Mouse (Mus musculus): ENCODE data around the gene Fchsd2. TPM values are rescaled to one million over a fixed set of nuclear protein-coding genes. Genes with fewer than 3 reads are reported as not detected.

Gene Fchsd2
- total RNA-seq (2023) = 100 to 1,000 TPM in 1 of 2 experiments, 10 to 100 TPM in 1; 99.2 to 128 TPM

DNA sequence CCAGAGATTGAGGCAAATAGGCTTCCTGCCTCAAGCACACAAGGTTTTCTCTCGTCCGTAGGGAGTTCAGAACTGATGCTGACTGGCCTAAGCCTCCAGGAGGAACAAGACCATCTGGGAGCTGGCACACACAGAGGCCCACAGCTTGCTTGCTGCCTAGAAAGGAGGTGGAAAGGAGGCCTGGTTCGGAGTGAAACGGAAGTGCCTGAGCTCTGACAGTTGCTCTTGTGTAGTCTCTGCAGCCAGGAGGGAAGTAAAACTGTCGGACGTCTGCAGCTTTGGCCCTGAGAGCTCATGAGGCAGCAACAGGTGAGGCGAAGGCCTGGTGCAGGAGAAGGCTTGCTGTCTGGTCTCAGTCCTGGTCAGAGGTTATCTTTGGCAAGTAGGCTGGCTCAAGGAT, at the start of gene Fchsd2:
Gene Fchsd2, plus strand, starts transcription at position 246 of the 400 bp plus-strand sequence.

DNA sequence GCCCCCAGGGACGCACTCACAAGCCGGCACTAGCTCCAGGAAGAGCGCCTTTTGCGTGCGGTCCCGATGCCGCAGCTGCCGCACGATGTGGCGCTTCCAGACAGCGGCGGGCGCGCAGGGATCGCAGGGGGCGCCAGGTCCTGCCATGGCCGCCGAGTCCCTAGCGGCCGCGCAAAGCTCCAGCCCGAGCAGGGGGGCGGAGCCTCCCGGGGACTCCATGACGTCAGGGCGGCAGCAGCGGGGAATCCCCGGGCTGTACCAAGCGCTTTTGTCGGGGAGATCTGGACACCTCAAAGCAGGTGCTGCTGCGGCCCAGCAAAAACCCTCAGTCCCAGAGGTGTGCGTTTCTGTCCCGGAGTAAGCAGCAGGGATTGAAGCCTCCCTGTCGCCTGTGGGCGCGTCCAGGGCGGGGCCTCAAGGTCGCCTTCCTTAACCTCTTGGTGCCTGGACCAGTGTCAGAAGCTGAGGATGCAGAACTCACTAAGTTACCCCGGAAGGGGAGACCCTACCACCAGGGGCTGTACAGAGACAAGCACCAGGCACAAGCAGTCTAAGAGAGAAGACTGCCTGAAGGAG, 209.3 kb downstream of the Fchsd2 start, which contains the start of gene Atg16l2:
Gene Atg16l2, minus strand, starts transcription at position 371 of the 576 bp plus-strand sequence.

DNA sequence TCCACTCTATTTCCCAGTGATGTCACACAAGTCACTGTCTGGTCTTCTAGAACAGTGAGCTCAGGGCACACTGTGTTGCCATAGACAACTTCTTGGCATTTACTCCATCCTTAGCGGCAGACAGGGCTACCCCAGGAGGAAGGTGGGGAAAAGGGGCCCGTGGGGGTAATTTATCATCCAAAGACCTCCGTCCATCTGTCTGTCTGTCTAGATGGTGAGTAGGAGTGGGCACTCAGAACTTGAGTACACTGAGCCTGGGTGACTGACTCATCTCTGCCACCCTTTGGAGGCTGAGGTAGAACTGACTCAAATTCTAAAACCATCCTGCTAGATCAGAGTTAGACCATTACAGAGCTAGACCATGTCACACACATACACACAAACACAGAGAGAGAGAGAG, 224.4 kb downstream of the Fchsd2 start, which contains the start of gene Stard10:
Gene Stard10, plus strand, starts transcription at position 73 of the 400 bp plus-strand sequence.

Other genes with a start within 250 kb of the Fchsd2 start
- gene Relt, start 229.4 kb upstream of the Fchsd2 start, total RNA-seq (2023) = 10 to 100 TPM; 35.2 to 41.3 TPM
- under 1 TPM; 0.09 to 0.20 TPM for gene Arhgef17, start 160.8 kb upstream of the Fchsd2 start, total RNA-seq (2023)
- 1 to 10 TPM in 1 of 2 experiments, under 1 TPM in 1; 0.38 to 1.9 TPM for gene P2ry6, start 118.2 kb upstream of the Fchsd2 start, total RNA-seq (2023)
- gene P2ry2, start 80.0 kb upstream of the Fchsd2 start, total RNA-seq (2023) = 1 to 10 TPM in 1 of 2 experiments, under 1 TPM in 1; 0.90 to 1.9 TPM
- gene Atg16l2, start 209.4 kb downstream of the Fchsd2 start, total RNA-seq (2023) = 100 to 1,000 TPM; 106 to 133 TPM
- 10 to 100 TPM; 11.4 to 12.6 TPM for gene Stard10, start 224.2 kb downstream of the Fchsd2 start, total RNA-seq (2023)

Data from T-cell, adult 66 days (primary cell).